Mouse (Mus musculus) spleen, adult 2 months (tissue): ENCODE results near the gene Pax5. TPM values are rescaled to one million over a fixed set of nuclear protein-coding genes. Genes with fewer than 3 reads are reported as not detected.
"Not testable (repeated sequence)": the region's sequence is repeated elsewhere in the genome, so short reads cannot be mapped to it uniquely, and the experiment has no call there.

ENCODE experiments used
- DNase-seq, 2 experiments: peaks; one replicate each; pipeline versions ENCODE4 v3.0.0 to v3.0.0-alpha.2; 2012 to 2021; ENCODE audit warnings: low spot score in 2 of 2, low read depth in 1 of 2
- H3K27ac ChIP-seq: fragments of 200-500 bp; 2 replicates; pipeline ENCODE4 v1.5.1; 2012; ENCODE audit warnings: low read length, inconsistent platforms; ENCODE audit not compliant: insufficient read depth
- H3K27me3 ChIP-seq: fragments of 200-500 bp; 2 replicates; pipeline ENCODE4 v1.6.1; 2012; ENCODE audit warnings: mild to moderate bottlenecking, moderate library complexity, low read length, inconsistent platforms; ENCODE audit not compliant: control insufficient read depth, insufficient read depth
- H3K36me3 ChIP-seq: fragments of 200-500 bp; 2 replicates; pipeline ENCODE4 v1.6.1; 2012; ENCODE audit warnings: mild to moderate bottlenecking, low read length, inconsistent platforms; ENCODE audit not compliant: control insufficient read depth, insufficient read depth
- H3K4me1 ChIP-seq: fragments of 200-500 bp; 2 replicates; pipeline ENCODE4 v1.6.1; 2011; ENCODE audit warnings: inconsistent platforms; ENCODE audit not compliant: control insufficient read depth, insufficient read depth, insufficient read length
- H3K4me3 ChIP-seq: fragments of 200-500 bp; 2 replicates; pipeline ENCODE4 v1.5.1; 2011; ENCODE audit warnings: mild to moderate bottlenecking, inconsistent platforms; ENCODE audit not compliant: insufficient read depth, insufficient read length; ENCODE audit errors: extremely low read depth
- CTCF ChIP-seq: fragments of 200-500 bp; IDR thresholded peaks from 2 replicates; pipeline ENCODE4 v1.5.1; 2011; ENCODE audit warnings: mild to moderate bottlenecking, inconsistent platforms; ENCODE audit not compliant: insufficient read depth, insufficient read length, insufficient replicate concordance; ENCODE audit errors: extremely low read depth
- POLR2A ChIP-seq: fragments of 200-500 bp; IDR thresholded peaks from 2 replicates; pipeline ENCODE4 v1.6.1; 2011; ENCODE audit warnings: low read depth, low read length, inconsistent platforms
- WGBS: fragments of 180-500 bp; shearing (Covaris S2); methylation state at CpG from one replicate; pipeline ENCODE4 v1.1.7; 2018; 5-methylcytosine and 5-hydroxymethylcytosine counted together
- polyA plus RNA-seq: library from polyadenylated mRNA; depleted of rRNA; stranded (reverse); fragments of >200 nt; gene quantifications from 2 replicates; pipeline ENCODE4 v1.2.3, GENCODE M21; 2012; rRNA removed

The Pax5 gene
- 131 and 166 TPM in 2 replicates for polyA plus RNA-seq

DNA sequence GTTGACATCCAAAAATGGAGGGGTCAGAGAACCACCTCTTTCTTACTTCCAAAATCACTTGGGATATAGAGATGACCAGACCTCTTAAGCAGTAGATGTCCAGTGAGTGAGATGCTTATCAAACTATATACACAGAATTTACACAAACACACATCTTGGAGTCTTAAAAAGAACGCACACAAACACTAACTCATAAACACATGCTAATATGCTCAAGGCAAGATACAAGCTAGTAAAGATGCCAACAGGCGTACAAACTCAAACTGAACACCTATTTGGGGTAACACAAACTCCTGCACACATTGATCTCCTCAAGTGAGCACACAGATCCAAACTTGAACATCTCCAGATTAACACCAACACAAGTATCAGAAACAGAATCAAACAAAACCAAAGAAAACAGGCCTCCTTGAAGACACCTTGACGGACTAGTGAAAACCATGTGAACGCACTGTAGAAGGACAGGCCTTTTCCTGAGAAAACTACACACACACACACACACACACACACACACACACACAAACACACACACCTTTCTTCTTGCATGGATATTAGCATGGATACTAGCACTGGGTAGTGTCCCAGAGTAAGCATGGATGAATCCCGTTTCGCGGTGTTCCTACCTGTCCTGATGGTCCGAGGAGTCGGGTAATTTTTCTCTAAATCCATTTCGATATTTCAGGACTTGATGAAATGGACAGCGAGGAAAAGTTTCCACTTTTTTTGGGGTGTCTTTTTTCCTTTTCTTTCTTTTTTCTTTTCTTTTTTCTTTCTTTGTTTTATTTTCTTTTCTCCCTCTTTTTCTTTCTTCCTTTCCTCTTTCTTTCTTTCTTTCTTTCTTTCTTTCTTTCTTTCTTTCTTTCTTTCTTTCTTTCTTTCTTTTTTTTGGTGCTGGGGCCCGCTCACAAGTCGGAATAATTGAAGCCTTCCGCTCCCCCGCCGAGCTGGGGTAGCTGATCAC, at the start of gene Pax5:
TSS of gene Pax5 (minus strand) at position 748 of the 961 bp plus-strand sequence.
- Histone ChIP-seq H3K4me3 (peak within 1 kb of the TSS; percentile 73), H3K27ac (peak within 1 kb of the TSS; percentile 97), H3K36me3 (0 out of 2 replicates have a peak, but pooled peaks cover 1% of the 10 kb centered on the region), H3K27me3 (no peaks in the 10 kb centered on the region), H3K4me1 (peaks cover 4% of the 10 kb centered on the region; the same call in 1 of the 2 replicates)
- TF ChIP-seq CTCF, result no peak
- no peak for DNase-seq
- 30% methylated on average over 16 of the region's 16 CpGs for WGBS

DNA sequence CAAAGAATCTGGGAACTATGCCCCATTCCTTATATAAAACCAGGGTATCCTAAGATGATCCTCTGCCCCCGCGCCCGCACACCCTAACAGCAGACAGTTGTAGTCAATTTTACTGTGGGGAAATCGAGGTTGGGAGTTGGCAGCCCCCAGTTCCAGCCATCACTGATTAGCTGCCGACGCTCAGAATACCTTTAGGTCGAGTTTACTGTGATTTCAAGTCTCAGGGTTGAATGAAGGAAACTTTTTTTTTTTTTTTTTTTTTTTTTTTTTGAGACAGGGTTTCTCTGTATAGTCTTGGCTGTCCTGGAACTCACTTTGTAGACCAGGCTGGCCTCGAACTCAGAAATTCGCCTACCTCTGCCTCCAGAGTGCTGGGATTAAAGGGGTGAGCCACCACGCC, 46.8 kb upstream of the Pax5 start:
- WGBS, result 6% methylated on average over 10 of the region's 10 CpGs
- H3K27ac ChIP-seq, result peak overlapping the region; percentile 99
- H3K27me3 ChIP-seq, H3K36me3 ChIP-seq, H3K4me1 ChIP-seq, DNase-seq: not testable (repeated sequence)
- H3K4me3 ChIP-seq, result peak overlapping the region; percentile 99

DNA sequence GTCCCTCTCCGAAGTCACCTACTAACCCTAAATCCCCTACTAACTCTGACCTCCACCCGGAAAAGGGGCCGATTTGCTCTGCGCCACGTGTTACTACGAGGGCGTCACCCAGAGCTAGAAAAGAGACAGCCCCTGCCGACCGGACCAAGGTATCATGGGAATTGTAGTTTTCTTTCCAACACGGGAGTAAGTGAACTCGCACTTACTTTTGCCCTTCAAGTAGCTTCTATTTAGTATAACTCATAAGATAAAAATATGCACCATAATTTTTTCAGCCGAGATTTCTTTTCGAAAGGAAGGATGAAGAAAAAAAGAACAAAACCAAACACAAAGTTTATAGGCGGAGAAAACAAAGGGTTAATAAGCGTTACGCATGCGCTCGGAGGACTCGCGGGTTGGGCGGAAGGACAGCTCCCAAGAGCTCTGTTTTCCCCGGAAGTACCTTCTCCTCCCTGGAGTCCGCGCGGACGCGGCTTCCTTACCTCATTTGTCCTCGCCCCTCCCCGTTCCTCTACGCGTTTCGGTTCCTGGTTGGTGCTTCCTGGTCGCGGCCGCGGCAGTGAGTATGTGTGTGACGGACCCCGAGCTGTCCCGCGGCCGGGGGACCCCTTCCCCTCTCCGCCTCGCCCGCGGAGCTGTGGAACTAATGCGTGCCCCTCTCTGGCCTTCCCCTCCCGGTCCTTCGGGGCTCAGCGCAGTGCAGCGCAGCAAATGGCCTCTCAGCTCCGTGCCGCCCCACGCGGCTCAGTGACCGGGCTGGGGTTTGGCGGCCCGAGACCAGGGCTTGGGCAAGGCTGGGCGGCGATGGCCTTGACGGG, 46.1 kb upstream of the Pax5 start:
- Histone ChIP-seq H3K27ac (peak overlapping the region; percentile 99), H3K27me3 (no peaks in the 10 kb centered on the region), H3K4me3 (peak overlapping the region; percentile 99), H3K4me1 (no peaks in the 10 kb centered on the region; the same call in 1 of the 2 replicates), H3K36me3 (no peaks in the 10 kb centered on the region)
- WGBS, result under 1% methylated on average over 60 of the region's 60 CpGs
- TF ChIP-seq POLR2A, result peak; percentile 92
- no peak for TF ChIP-seq CTCF
- DNase-seq, result peak; percentile 91

DNA sequence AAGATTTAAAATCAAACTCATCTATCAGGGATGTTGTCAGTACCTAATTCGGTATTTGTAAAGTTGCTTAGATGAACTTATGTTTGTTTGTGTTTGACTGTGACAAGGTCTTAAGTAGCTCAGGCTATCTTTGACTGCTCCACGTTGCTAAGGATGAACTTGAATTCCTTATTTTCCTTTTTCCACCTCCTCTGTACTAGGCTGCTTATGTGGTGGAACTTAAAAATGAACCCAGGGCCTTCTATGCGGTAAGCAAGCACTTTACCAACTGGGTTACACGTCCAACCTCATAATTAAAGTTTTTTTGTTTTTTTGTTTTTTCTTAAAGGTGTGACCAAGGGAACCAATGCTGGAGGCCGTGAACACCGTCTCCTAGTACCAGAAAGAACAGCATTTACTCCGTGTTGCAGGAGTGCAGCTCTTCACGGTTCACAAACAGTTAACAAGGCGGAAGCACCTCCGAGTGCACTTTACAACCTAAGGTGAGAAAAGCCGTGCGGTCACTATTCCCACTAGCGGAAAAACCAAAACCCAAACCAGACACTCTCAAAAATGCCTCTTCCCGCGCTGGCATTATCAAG, 45.4 kb upstream of the Pax5 start, which contains the start of gene Zcchc7:
TSS of gene Zcchc7 (plus strand) at position 325 of the 581 bp plus-strand sequence.
- TF ChIP-seq POLR2A (no peak), CTCF (no peak)
- DNase-seq, result no peak
- WGBS, result 6% methylated on average over 15 of the region's 15 CpGs

DNA sequence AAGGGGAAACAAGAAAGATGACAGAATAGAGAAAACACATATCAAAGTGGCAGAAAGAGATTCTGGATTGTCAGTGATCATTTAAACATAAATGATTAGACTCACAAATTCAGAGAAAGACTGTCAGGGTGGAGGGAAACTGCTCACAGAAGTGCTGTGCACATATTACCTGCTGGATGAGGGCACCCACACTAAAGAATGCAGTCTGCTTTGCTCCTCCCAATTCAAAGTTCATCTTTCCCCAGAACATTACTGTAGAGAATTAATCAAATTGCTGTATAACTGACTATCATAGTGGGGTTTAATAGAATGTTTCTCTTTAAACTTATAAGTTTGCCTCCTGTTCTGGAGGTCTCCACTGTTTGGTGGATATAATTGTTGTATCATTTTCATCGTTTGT, 30.2 kb upstream of the Pax5 start:
- Histone ChIP-seq H3K4me1 (no peaks in the 10 kb centered on the region), H3K27me3 (no peaks in the 10 kb centered on the region), H3K4me3 (no peak overlapping the region), H3K36me3 (no peaks in the 10 kb centered on the region), H3K27ac (no peak overlapping the region)
- 90% methylated on average over 1 of the region's 1 CpGs for WGBS
- no peak for DNase-seq
- TF ChIP-seq POLR2A, result no peak
- TF ChIP-seq CTCF, result no peak

More for the DNA sequence above, 45.4 kb upstream of the Pax5 start, which contains the start of gene Zcchc7:
- Histone ChIP-seq H3K36me3 (no peaks in the 10 kb centered on the region), H3K4me3 (peak within 1 kb of the TSS; percentile 99), H3K4me1 (no peaks in the 10 kb centered on the region; the same call in 1 of the 2 replicates), H3K27ac (peak within 1 kb of the TSS; percentile 99), H3K27me3 (no peaks in the 10 kb centered on the region)

DNA sequence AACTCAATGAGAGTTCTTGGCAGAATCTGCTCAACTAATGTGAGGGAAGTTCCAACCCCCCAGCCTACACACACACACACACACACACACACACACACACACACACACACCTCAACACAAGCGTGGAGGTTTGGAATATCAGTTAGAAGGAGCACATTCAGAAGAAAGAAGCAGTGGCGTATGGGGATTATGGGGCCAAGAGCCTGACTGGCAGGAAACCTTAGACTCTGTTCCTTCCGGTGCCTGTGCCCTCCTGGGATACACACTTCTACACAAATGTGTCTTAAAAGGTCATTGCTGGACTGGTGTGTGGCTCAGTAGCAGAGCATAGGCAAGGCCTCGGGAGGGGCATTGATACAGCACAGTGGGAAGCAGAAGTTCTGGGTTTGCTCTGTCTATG, 10.9 kb upstream of the Pax5 start:
- H3K27ac ChIP-seq, result no peak overlapping the region
- H3K4me3 ChIP-seq, result no peak overlapping the region
- no peaks in the 10 kb centered on the region for H3K27me3 ChIP-seq
- no peak for DNase-seq
- no peak for TF ChIP-seq POLR2A
- TF ChIP-seq CTCF, result no peak
- 74% methylated on average over 4 of the region's 4 CpGs for WGBS
- H3K4me1 ChIP-seq, result no peaks in the 10 kb centered on the region
- no peaks in the 10 kb centered on the region for H3K36me3 ChIP-seq
